Mouse (Mus musculus): ENCODE measurements around the gene Cdc40. TPM values are rescaled to one million over a fixed set of nuclear protein-coding genes. Genes with fewer than 3 reads are reported as not detected.

The Cdc40 gene
- polyA plus RNA-seq, 1 experiment = 0.22 TPM

DNA sequence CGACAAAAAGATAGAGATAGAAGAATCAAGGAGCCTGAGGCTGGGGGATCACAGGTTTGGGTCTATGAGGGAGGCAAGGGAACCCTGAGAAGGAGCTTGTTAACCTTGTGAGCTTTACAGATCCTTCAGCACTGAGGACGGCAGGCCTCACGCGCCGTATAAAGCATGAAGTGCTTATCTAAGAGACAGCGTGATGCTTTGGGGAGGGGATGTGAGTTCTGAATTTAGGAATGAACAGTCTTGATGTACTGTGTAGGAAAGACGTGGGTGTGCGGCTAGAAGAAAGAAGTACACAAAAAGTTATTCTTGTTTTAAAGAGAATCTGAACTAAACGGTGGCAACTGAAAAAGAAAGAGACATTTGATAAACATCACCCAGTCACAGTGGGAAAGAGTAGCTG, 3.1 kb downstream of the Cdc40 start:
- Histone ChIP-seq H3K36me3 (ENCODE audit: control insufficient read depth) (peaks cover 23% of the 10 kb centered on the region), H3K9me3 (ENCODE audit: control insufficient read depth, low read length) (peaks cover 5% of the 10 kb centered on the region; the same call in 1 of the 2 replicates), H3K27me3 (ENCODE audit: control insufficient read depth) (peaks cover 18% of the 10 kb centered on the region), H3K4me1 (ENCODE audit: control insufficient read depth) (peaks cover 35% of the 10 kb centered on the region), H3K4me3 (replicated peaks) (no peak overlapping the region)
- TF ChIP-seq TAL1 (IDR thresholded peaks at IDR 0.05; ENCODE audit: low read length) (no peak), GATA1 (IDR thresholded peaks at IDR 0.05; ENCODE audit: low read length) (no peak)

GRCm38 (mm10) chr10:40878246-40878645, 4.9 kb downstream of the Cdc40 start:
- TF ChIP-seq GATA1 (IDR thresholded peaks at IDR 0.05; ENCODE audit: low read length) = no peak
- TF ChIP-seq TAL1 (IDR thresholded peaks at IDR 0.05; ENCODE audit: low read length) = no peak

DNA sequence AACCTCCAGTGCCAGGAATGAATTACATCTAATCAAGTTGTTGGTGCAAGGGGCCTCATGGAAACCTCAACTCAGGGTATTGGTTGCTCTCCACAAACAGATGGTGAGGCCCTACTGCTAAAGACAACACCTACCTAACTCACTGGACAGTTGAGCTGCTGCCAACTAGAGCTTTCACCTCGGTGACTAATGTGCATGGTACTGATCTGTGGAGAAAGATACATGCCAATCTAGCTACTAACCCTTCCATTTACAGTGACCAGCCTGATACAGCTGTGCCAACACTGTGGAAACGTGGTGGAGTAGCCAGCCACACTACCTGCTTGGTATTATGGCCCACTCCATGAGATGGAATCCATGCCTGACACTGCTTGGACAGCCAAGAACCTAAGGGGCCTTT, 11.1 kb downstream of the Cdc40 start:
- Histone ChIP-seq H3K4me3 (replicated peaks) (no peak overlapping the region), H3K36me3 (ENCODE audit: control insufficient read depth) (peaks cover 13% of the 10 kb centered on the region), H3K9me3 (ENCODE audit: control insufficient read depth, low read length) (no peaks in the 10 kb centered on the region), H3K4me1 (ENCODE audit: control insufficient read depth) (peaks cover 7% of the 10 kb centered on the region), H3K27me3 (ENCODE audit: control insufficient read depth) (no peaks in the 10 kb centered on the region)
- no peak for TF ChIP-seq GATA1 (IDR thresholded peaks at IDR 0.05; ENCODE audit: low read length)
- no peak for TF ChIP-seq TAL1 (IDR thresholded peaks at IDR 0.05; ENCODE audit: low read length)

More at GRCm38 (mm10) chr10:40878246-40878645, 4.9 kb downstream of the Cdc40 start:
- H3K9me3 ChIP-seq (ENCODE audit: control insufficient read depth, low read length) = no peaks in the 10 kb centered on the region
- H3K4me1 ChIP-seq (ENCODE audit: control insufficient read depth) = peaks cover 20% of the 10 kb centered on the region
- no peak overlapping the region for H3K4me3 ChIP-seq (replicated peaks)
- H3K27me3 ChIP-seq (ENCODE audit: control insufficient read depth) = peaks cover 1% of the 10 kb centered on the region
- H3K36me3 ChIP-seq (ENCODE audit: control insufficient read depth) = peaks cover 23% of the 10 kb centered on the region

DNA sequence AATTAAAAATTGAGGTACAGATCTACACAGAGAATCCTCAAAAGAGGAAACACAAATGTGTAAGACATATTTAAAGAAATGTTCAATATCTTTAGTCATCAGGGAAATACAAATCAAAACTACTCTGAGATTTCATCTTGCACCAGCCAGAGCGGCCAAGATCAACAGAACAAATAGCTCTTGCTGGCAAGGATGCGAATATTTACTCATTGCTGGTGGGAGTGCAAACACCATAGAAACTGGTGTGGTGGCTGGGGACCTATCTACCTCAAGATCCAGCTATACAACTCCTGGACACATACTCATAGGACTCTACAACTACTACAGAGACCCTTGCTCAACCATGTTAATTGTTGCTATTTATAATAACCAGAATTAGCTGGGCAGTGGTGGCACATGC, 11.8 kb downstream of the Cdc40 start:
- TF ChIP-seq TAL1 (IDR thresholded peaks at IDR 0.05; ENCODE audit: low read length) (no peak), GATA1 (IDR thresholded peaks at IDR 0.05; ENCODE audit: low read length) (no peak)
- no peak overlapping the region for H3K4me3 ChIP-seq (replicated peaks)

GRCm38 (mm10) chr10:40868081-40868480, 15.0 kb downstream of the Cdc40 start:
- Histone ChIP-seq H3K4me1 (ENCODE audit: control insufficient read depth) (peaks cover 5% of the 10 kb centered on the region), H3K27me3 (ENCODE audit: control insufficient read depth) (no peaks in the 10 kb centered on the region), H3K36me3 (ENCODE audit: control insufficient read depth) (peaks cover 29% of the 10 kb centered on the region), H3K9me3 (ENCODE audit: control insufficient read depth, low read length) (no peaks in the 10 kb centered on the region), H3K4me3 (replicated peaks) (no peak overlapping the region)
- TF ChIP-seq GATA1 (IDR thresholded peaks at IDR 0.05; ENCODE audit: low read length) (no peak), TAL1 (IDR thresholded peaks at IDR 0.05; ENCODE audit: low read length) (no peak)

More for the DNA sequence above, 11.8 kb downstream of the Cdc40 start:
- H3K36me3 ChIP-seq (ENCODE audit: control insufficient read depth) = peaks cover 17% of the 10 kb centered on the region
- H3K4me1 ChIP-seq (ENCODE audit: control insufficient read depth) = peaks cover 7% of the 10 kb centered on the region
- no peaks in the 10 kb centered on the region for H3K9me3 ChIP-seq (ENCODE audit: control insufficient read depth, low read length)
- H3K27me3 ChIP-seq (ENCODE audit: control insufficient read depth) = no peaks in the 10 kb centered on the region

- peaks cover 13% of the 10 kb centered on the region for H3K36me3 ChIP-seq (ENCODE audit: control insufficient read depth)
- no peak overlapping the region for H3K4me3 ChIP-seq (replicated peaks)
- no peaks in the 10 kb centered on the region for H3K4me1 ChIP-seq (ENCODE audit: control insufficient read depth)
- no peaks in the 10 kb centered on the region for H3K9me3 ChIP-seq (ENCODE audit: control insufficient read depth, low read length)
- no peak for TF ChIP-seq GATA1 (IDR thresholded peaks at IDR 0.05; ENCODE audit: low read length)
- no peak for TF ChIP-seq TAL1 (IDR thresholded peaks at IDR 0.05; ENCODE audit: low read length)
- H3K27me3 ChIP-seq (ENCODE audit: control insufficient read depth) = no peaks in the 10 kb centered on the region
These were observed 25.5 kb downstream of the Cdc40 start for GRCm38 (mm10) chr10:40857599-40857998.

DNA sequence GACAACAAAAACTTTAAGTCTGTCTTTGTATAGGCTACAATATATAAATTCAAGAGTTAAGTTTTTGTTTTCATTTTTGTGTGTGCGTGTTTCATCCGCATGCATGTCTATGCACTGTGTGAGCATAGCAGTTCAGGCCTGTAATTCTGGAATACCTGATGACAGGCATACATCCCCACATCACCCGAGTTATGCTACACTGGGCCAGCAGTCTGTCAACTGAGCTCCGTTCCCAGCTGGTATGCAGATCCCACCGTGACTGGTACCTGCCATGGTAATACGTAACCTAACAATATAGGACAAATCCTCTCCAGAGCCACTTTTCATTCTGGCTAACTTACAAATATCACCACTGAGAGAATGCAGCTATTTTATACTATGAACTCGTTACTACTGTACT, 26.4 kb downstream of the Cdc40 start:
- H3K4me3 ChIP-seq (replicated peaks) = no peak overlapping the region
- H3K36me3 ChIP-seq (ENCODE audit: control insufficient read depth) = peaks cover 17% of the 10 kb centered on the region
- TF ChIP-seq TAL1 (IDR thresholded peaks at IDR 0.05; ENCODE audit: low read length) = no peak
- TF ChIP-seq GATA1 (IDR thresholded peaks at IDR 0.05; ENCODE audit: low read length) = no peak
- H3K4me1 ChIP-seq (ENCODE audit: control insufficient read depth) = no peaks in the 10 kb centered on the region
- H3K9me3 ChIP-seq (ENCODE audit: control insufficient read depth, low read length) = no peaks in the 10 kb centered on the region
- no peaks in the 10 kb centered on the region for H3K27me3 ChIP-seq (ENCODE audit: control insufficient read depth)

- Histone ChIP-seq H3K27me3 (ENCODE audit: control insufficient read depth) (no peaks in the 10 kb centered on the region), H3K4me1 (ENCODE audit: control insufficient read depth) (peaks cover 5% of the 10 kb centered on the region), H3K4me3 (replicated peaks) (no peak overlapping the region), H3K9me3 (ENCODE audit: control insufficient read depth, low read length) (no peaks in the 10 kb centered on the region), H3K36me3 (ENCODE audit: control insufficient read depth) (peaks cover 18% of the 10 kb centered on the region)
- TF ChIP-seq GATA1 (IDR thresholded peaks at IDR 0.05; ENCODE audit: low read length) (no peak), TAL1 (IDR thresholded peaks at IDR 0.05; ENCODE audit: low read length) (no peak)
These were observed 27.5 kb downstream of the Cdc40 start for GRCm38 (mm10) chr10:40855616-40856015.

DNA sequence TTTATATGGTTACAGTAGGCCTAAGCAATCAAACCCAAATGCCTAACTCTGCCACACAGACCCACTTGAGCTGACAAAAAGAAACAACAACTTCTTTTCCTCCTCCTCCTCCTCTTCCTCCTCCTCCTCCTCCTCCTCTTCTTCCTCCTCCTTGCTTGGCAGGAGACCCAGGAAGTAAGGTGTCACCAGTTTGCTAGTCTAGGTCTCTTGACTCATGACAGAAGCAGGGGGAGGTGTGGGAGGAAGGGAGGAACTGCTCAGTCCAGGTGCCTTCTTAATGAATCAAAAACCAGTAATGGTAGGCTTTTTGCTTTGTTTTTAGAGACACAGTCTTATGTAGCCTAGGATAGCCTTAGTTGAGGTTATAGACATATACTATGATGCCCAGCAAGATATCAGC, 32.0 kb downstream of the Cdc40 start:
- Histone ChIP-seq H3K27me3 (ENCODE audit: control insufficient read depth) (no peaks in the 10 kb centered on the region), H3K9me3 (ENCODE audit: control insufficient read depth, low read length) (no peaks in the 10 kb centered on the region), H3K36me3 (ENCODE audit: control insufficient read depth) (peaks cover 47% of the 10 kb centered on the region), H3K4me3 (replicated peaks) (no peak overlapping the region), H3K4me1 (ENCODE audit: control insufficient read depth) (peaks cover 5% of the 10 kb centered on the region)
- TF ChIP-seq GATA1 (IDR thresholded peaks at IDR 0.05; ENCODE audit: low read length) (no peak), TAL1 (IDR thresholded peaks at IDR 0.05; ENCODE audit: low read length) (no peak)

- Histone ChIP-seq H3K27me3 (ENCODE audit: control insufficient read depth) (no peaks in the 10 kb centered on the region), H3K9me3 (ENCODE audit: control insufficient read depth, low read length) (no peaks in the 10 kb centered on the region), H3K36me3 (ENCODE audit: control insufficient read depth) (peaks cover 49% of the 10 kb centered on the region), H3K4me1 (ENCODE audit: control insufficient read depth) (peaks cover 5% of the 10 kb centered on the region), H3K4me3 (replicated peaks) (no peak overlapping the region)
- no peak for TF ChIP-seq GATA1 (IDR thresholded peaks at IDR 0.05; ENCODE audit: low read length)
- TF ChIP-seq TAL1 (IDR thresholded peaks at IDR 0.05; ENCODE audit: low read length) = no peak
These were observed 32.5 kb downstream of the Cdc40 start for GRCm38 (mm10) chr10:40850644-40851043.

Measured in erythroblast, embryonic 14.5 days (primary cell).